Comparison of ENCODE assay signal across 29 mouse cellular contexts in the genomic region with DNA sequence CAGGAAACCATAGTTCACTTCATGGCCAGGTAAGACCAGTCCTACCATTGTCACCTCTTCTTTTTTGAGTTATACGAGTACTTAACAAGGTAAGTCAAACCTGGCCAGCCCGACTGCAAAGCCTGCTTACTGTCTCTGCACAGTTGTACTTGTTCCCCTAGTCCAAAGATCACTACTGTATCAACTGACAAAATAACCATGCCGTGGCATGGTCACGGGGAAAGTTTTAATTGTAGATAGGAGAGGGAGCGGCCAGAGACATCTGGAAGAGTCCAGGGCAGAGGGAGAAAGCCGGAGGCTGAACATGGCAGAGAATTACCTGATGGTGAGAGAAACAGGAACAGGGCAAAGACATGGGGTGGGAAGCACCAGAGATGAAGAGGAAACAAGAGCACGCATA. TPM values are rescaled to one million over a fixed set of nuclear protein-coding genes. Genes with fewer than 3 reads are reported as not detected.
DNase-seq lines count a peak whose midpoint lies in the region; ATAC-seq and TF ChIP-seq lines count a peak whose summit lies in the region.
"Had no signal": no experiment of that assay in that cellular context is flagged by ENCODE, and none has a peak within 500 bp of the region (broad histone marks: within the 10 kb centered on the region; RNA-seq: fewer than 3 reads in every experiment).

No protein-coding gene starts in this region.

- no peak overlapping the region for H3K4me2 ChIP-seq in intestine, embryonic 15.5 days (replicated peaks)
- H3K4me2 ChIP-seq in intestine, postnatal 0 days (replicated peaks; ENCODE audit: low read depth): no peak overlapping the region
- H3K4me2 ChIP-seq in forebrain, postnatal 0 days (ENCODE audit: low read depth): no peak overlapping the region
- H3K4me2 ChIP-seq: embryonic facial prominence, embryonic 13.5 days; embryonic facial prominence, embryonic 15.5 days; forebrain, embryonic 12.5 days had no signal

- no peak for TF ChIP-seq CTCF in intestine, postnatal 0 days (IDR thresholded peaks at IDR 0.05; ENCODE audit: low read depth)
- TF ChIP-seq CTCF in forebrain, postnatal 0 days (IDR thresholded peaks at IDR 0.05; ENCODE audit: low read depth): no peak

- no peak overlapping the region for H3K4me3 ChIP-seq in intestine, embryonic 15.5 days (replicated peaks)
- no peak overlapping the region for H3K4me3 ChIP-seq in intestine, postnatal 0 days (ENCODE audit: low read depth, low read length)
- H3K4me3 ChIP-seq in forebrain, postnatal 0 days (ENCODE audit: low read depth, low read length): no peak overlapping the region
- H3K4me3 ChIP-seq: embryonic facial prominence, embryonic 13.5 days; embryonic facial prominence, embryonic 15.5 days; erythroblast, embryonic 14.5 days; forebrain, embryonic 10.5 days; forebrain, embryonic 12.5 days had no signal

- no peak overlapping the region for H3K27ac ChIP-seq in intestine, embryonic 15.5 days
- no peak overlapping the region for H3K27ac ChIP-seq in intestine, postnatal 0 days (ENCODE audit: low read depth, low read length)
- no peak overlapping the region for H3K27ac ChIP-seq in forebrain, postnatal 0 days (ENCODE audit: low read depth, low read length)
- H3K27ac ChIP-seq: embryonic facial prominence, embryonic 13.5 days; forebrain, embryonic 10.5 days; forebrain, embryonic 12.5 days had no signal

- peak; percentile 43 for DNase-seq in heart, adult 11 months
- no peak for DNase-seq in heart, postnatal 4 days
- no peak for DNase-seq in forebrain, postnatal 0 days
- DNase-seq in frontal cortex, postnatal 25 days (ENCODE audit: low spot score in 2 of 2): no peak
- DNase-seq: adrenal gland, adult 8-10 months; adrenal gland, postnatal 14 days; adrenal gland, postnatal 36 days; B cell, adult 2 months; cerebellum, adult 11-12 months; cerebellum, adult 2 months; cerebellum, adult 9-11 months; cerebellum, postnatal 14 days; cerebellum, postnatal 36 days; embryo, embryonic 11 days had no signal

- peaks cover under 1% of the 10 kb centered on the region; the same call in 1 of the 2 replicates for H3K4me1 ChIP-seq in intestine, embryonic 15.5 days (replicated peaks)
- H3K4me1 ChIP-seq in intestine, postnatal 0 days (replicated peaks; ENCODE audit: control insufficient read depth, insufficient read depth, low read length): no peaks in the 10 kb centered on the region
- H3K4me1 ChIP-seq in forebrain, postnatal 0 days (ENCODE audit: insufficient read depth): no peaks in the 10 kb centered on the region

- no peaks in the 10 kb centered on the region for H3K9me3 ChIP-seq in intestine, embryonic 15.5 days
- H3K9me3 ChIP-seq in intestine, postnatal 0 days (ENCODE audit: control insufficient read depth): no peaks in the 10 kb centered on the region
- no peaks in the 10 kb centered on the region for H3K9me3 ChIP-seq in forebrain, postnatal 0 days (ENCODE audit: low read length)
- H3K9me3 ChIP-seq: embryonic facial prominence, embryonic 13.5 days; embryonic facial prominence, embryonic 15.5 days; forebrain, embryonic 10.5 days; forebrain, embryonic 12.5 days had no signal

- no peak overlapping the region for H3K9ac ChIP-seq in intestine, embryonic 15.5 days
- H3K9ac ChIP-seq in intestine, postnatal 0 days (ENCODE audit: low read depth, low read length): no peak overlapping the region
- no peak overlapping the region for H3K9ac ChIP-seq in forebrain, postnatal 0 days
- H3K9ac ChIP-seq: embryonic facial prominence, embryonic 13.5 days; embryonic facial prominence, embryonic 15.5 days; forebrain, embryonic 12.5 days had no signal

- ATAC-seq in intestine, embryonic 15.5 days: peak; percentile 88
- peak; percentile 65 for ATAC-seq in intestine, postnatal 0 days
- ATAC-seq in forebrain, postnatal 0 days: no peak
- ATAC-seq: activated CD4-positive, CD25-positive, alpha-beta regulatory T cell, adult 4 months; CD4-positive, CD25-positive, alpha-beta regulatory T cell, adult 4 months; forebrain, embryonic 14.5 days; forebrain, embryonic 16.5 days; Patski had no signal

- H3K27me3 ChIP-seq in intestine, embryonic 15.5 days (replicated peaks): no peaks in the 10 kb centered on the region
- no peaks in the 10 kb centered on the region for H3K27me3 ChIP-seq in intestine, postnatal 0 days (replicated peaks; ENCODE audit: control insufficient read depth, insufficient read depth, low read length)
- H3K27me3 ChIP-seq in forebrain, postnatal 0 days (ENCODE audit: insufficient read depth, low read length): no peaks in the 10 kb centered on the region
- H3K27me3 ChIP-seq: CH12.LX; embryonic facial prominence, embryonic 13.5 days; embryonic facial prominence, embryonic 15.5 days; forebrain, embryonic 12.5 days had no signal

- 67% methylated on average over 7 of the region's 7 CpGs for WGBS in intestine, embryonic 15.5 days
- 47% methylated on average over 7 of the region's 7 CpGs for WGBS in intestine, postnatal 0 days
- WGBS in forebrain, postnatal 0 days: 94% methylated on average over 7 of the region's 7 CpGs

- H3K36me3 ChIP-seq in intestine, embryonic 15.5 days: no peaks in the 10 kb centered on the region
- H3K36me3 ChIP-seq in intestine, postnatal 0 days (ENCODE audit: control insufficient read depth, insufficient read depth): no peaks in the 10 kb centered on the region
- no peaks in the 10 kb centered on the region for H3K36me3 ChIP-seq in forebrain, postnatal 0 days (ENCODE audit: insufficient read depth)
- H3K36me3 ChIP-seq: embryonic facial prominence, embryonic 13.5 days; embryonic facial prominence, embryonic 15.5 days; forebrain, embryonic 10.5 days; forebrain, embryonic 12.5 days; G1E had no signal

RNA-seq across cellular contexts. Expression of gene Frem1, which starts 46.9 kb away (rescaled TPM):
- total RNA-seq in heart, postnatal 4 days (2021): 1 to 10 TPM; 5.1 to 5.9 TPM
- polyA plus RNA-seq in intestine, embryonic 15.5 days (2015; fragmentation: Nextera tagmentation; extraction: Ambion mirVana): 6.4 and 6.6 TPM in 2 replicates
- polyA plus RNA-seq in intestine, postnatal 0 days (2015; fragmentation: Nextera tagmentation; extraction: Ambion mirVana): 1.5 and 1.6 TPM in 2 replicates
- total RNA-seq in forebrain, postnatal 0 days (2014; rRNA removed): 4.3 and 5.3 TPM in 2 replicates
- 0.97 and 1.2 TPM in 2 replicates for polyA plus RNA-seq in forebrain, postnatal 0 days (2015; fragmentation: Nextera tagmentation; extraction: Ambion mirVana)
- total RNA-seq: CH12.LX; common myeloid progenitor, adult 5-6 weeks had no signal
- polyA plus RNA-seq: activated CD4-positive, CD25-positive, alpha-beta regulatory T cell, adult 4 months; CD4-positive, CD25-positive, alpha-beta regulatory T cell, adult 4 months; erythroblast, embryonic 14.5 days had no signal
